Mouse (Mus musculus) bone marrow, adult 2 months (tissue): Measurements from ENCODE around the gene Gng13.

ENCODE experiments used
- CTCF ChIP-seq: fragments of 200-500 bp; IDR thresholded peaks from 2 replicates; pipeline ENCODE4 v1.5.1; 2011; ENCODE audit warnings: low read length, control low read depth; ENCODE audit not compliant: control insufficient read depth, insufficient read depth
- POLR2A ChIP-seq: fragments of 200-500 bp; IDR thresholded peaks from 2 replicates; pipeline ENCODE4 v1.6.1; 2011; ENCODE audit warnings: low read depth, mild to moderate bottlenecking, control low read depth, low read length, borderline replicate concordance; ENCODE audit not compliant: control insufficient read depth

GRCm38 (mm10) chr17:25711136-25711535 lies 5.8 kb upstream of the Gng13 start:
- no peak for TF ChIP-seq CTCF
- no peak for TF ChIP-seq POLR2A
